Mouse (Mus musculus) kidney, embryonic 16.5 days (tissue): ENCODE data around the gene Ephb2. TPM values are rescaled to one million over a fixed set of nuclear protein-coding genes. Genes with fewer than 3 reads are reported as not detected.

Experiments
- ATAC-seq: fragments of 200-750 bp; cut with Nextera tagmentation; 2 replicates; pipeline ENCODE4 v1.8.0; 2017; ENCODE audit warnings: moderate TSS enrichment; ENCODE audit not compliant: low FRiP score, low TSS enrichment
- H3K27ac ChIP-seq: fragments of 300-500 bp; sonication (generic); 2 replicates; pipeline ENCODE4 v1.5.1; 2014; ENCODE audit warnings: low read length
- H3K27me3 ChIP-seq: fragments of 300-500 bp; sonication (generic); 2 replicates; pipeline ENCODE4 v1.6.1; 2014; ENCODE audit warnings: low read length, control low read depth, mixed read lengths; ENCODE audit not compliant: insufficient read depth
- H3K36me3 ChIP-seq: fragments of 300-500 bp; sonication (generic); 2 replicates; pipeline ENCODE4 v1.6.1; 2014; ENCODE audit warnings: low read length, control low read depth, mixed read lengths; ENCODE audit not compliant: insufficient read depth
- H3K4me1 ChIP-seq: fragments of 300-500 bp; sonication (generic); 2 replicates; pipeline ENCODE4 v1.6.1; 2014; ENCODE audit warnings: low read length, control low read depth, mixed read lengths; ENCODE audit not compliant: insufficient read depth
- H3K4me2 ChIP-seq: fragments of 300-500 bp; sonication (generic); replicated peaks from 2 replicates; pipeline ENCODE4 v1.6.1; 2014; ENCODE audit warnings: low read depth, low read length
- H3K4me3 ChIP-seq: fragments of 300-500 bp; sonication (generic); 2 replicates; pipeline ENCODE4 v1.5.1; 2014; ENCODE audit warnings: mild to moderate bottlenecking, low read length
- H3K9ac ChIP-seq: fragments of 300-500 bp; sonication (generic); replicated peaks from 2 replicates; pipeline ENCODE4 v1.6.1; 2014; ENCODE audit warnings: low read length
- H3K9me3 ChIP-seq: fragments of 300-500 bp; sonication (generic); 2 replicates; pipeline ENCODE4 v1.6.1; 2016; ENCODE audit warnings: low read length, control low read depth
- WGBS: fragments of 180-500 bp; shearing (Covaris S2); extraction: QIAGEN DNeasy Blood & Tissue Kit; methylation state at CpG from one replicate; pipeline ENCODE4 v1.1.7; 2014; 5-methylcytosine and 5-hydroxymethylcytosine counted together
- polyA plus RNA-seq: library from polyadenylated mRNA; unstranded; fragments of >200 nt; fragmentation: Nextera tagmentation; extraction: Ambion mirVana; gene quantifications from 2 replicates; pipeline ENCODE4 v1.2.1, GENCODE M21; 2015

Ephb2 gene
- polyA plus RNA-seq, 1 experiment from 2014 or later, result 3.6 TPM

- Histone ChIP-seq H3K36me3 (no peaks in the 10 kb centered on the region), H3K9me3 (0 out of 2 replicates have a peak, but pooled peaks cover 5% of the 10 kb centered on the region), H3K4me2 (peak overlapping the region; percentile 47), H3K27me3 (no peaks in the 10 kb centered on the region), H3K27ac (peak overlapping the region; percentile 39), H3K4me3 (peak overlapping the region; percentile 3; the same call in 1 of the 2 replicates), H3K9ac (0 out of 2 replicates have a peak overlapping the region, but pooled peaks have one; percentile 12), H3K4me1 (peaks cover 16% of the 10 kb centered on the region)
- ATAC-seq, result peak; percentile 73
- WGBS, result 6% methylated on average over 11 of the region's 11 CpGs
These were observed 186.8 kb downstream of the Ephb2 start for GRCm38 (mm10) chr4:136648922-136649479.

DNA sequence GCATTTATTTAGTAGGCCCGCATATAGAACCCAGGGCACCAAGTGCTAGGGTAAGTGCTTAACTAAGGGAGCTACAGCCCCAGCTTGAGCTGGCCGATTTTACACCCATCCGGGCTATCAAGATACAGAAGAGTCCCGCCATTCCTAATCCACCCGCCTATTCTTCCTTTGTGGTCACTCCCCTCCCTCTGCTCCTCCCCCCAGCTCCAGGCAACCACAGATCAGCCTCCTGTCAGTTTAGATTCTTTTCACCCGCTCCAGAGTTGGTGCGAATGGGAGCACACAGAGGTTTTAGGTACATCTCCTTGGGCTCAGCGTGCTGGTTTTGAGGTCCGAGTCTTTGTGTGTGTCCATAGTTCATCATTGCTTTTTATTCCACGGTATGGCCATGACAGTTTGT, 196.9 kb downstream of the Ephb2 start:
- 0 out of 2 replicates have a peak, but pooled peaks have one; percentile 55 for ATAC-seq
- 9% methylated on average over 10 of the region's 10 CpGs for WGBS
- Histone ChIP-seq H3K27me3 (peaks cover 23% of the 10 kb centered on the region), H3K4me2 (peak overlapping the region; percentile 42), H3K4me1 (peaks cover 13% of the 10 kb centered on the region), H3K9me3 (peaks cover 4% of the 10 kb centered on the region), H3K36me3 (no peaks in the 10 kb centered on the region), H3K4me3 (peak overlapping the region; percentile 23), H3K27ac (no peak overlapping the region), H3K9ac (0 out of 2 replicates have a peak overlapping the region, but pooled peaks have one; percentile 1)

DNA sequence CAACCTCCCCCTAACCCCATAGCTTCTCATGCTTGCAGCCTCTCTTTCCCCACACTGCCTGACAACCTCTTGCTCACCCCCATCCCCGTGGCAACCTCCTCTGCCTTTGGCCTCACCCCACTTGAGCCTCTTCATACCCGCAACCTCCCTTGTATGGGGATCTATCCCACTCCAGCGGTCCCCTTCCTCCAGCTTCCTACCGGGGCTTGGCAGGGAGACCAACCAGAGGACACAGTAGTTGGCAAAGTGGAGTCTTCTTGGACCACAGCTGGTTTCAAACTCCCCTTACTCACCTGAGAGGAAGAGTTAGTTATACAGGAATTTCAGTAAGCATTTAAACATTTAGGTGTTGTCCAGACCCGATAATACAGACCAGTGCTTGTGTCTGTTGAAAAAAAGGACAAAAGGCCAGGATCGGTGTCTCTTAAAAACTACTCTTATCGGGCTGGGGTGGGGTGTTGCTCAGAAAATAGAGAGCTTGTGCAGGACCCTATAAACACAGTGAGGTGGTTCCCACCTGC, 197.5 kb downstream of the Ephb2 start:
- Histone ChIP-seq H3K36me3 (no peaks in the 10 kb centered on the region), H3K27ac (no peak overlapping the region), H3K9me3 (peaks cover 4% of the 10 kb centered on the region), H3K9ac (no peak overlapping the region), H3K4me1 (peaks cover 13% of the 10 kb centered on the region), H3K4me3 (no peak overlapping the region), H3K4me2 (peak overlapping the region; percentile 89), H3K27me3 (peaks cover 23% of the 10 kb centered on the region)
- ATAC-seq, result 0 out of 2 replicates have a peak, but pooled peaks have one; percentile 10
- WGBS, result 48% methylated on average over 7 of the region's 7 CpGs

- H3K27ac ChIP-seq, result no peak overlapping the region
- H3K9me3 ChIP-seq, result peaks cover 4% of the 10 kb centered on the region
- H3K4me1 ChIP-seq, result peaks cover 13% of the 10 kb centered on the region
- 1% methylated on average over 74 of the region's 76 CpGs for WGBS
- peak overlapping the region; percentile 89 for H3K4me2 ChIP-seq
- H3K9ac ChIP-seq, result peak overlapping the region; percentile 60
- no peaks in the 10 kb centered on the region for H3K36me3 ChIP-seq
- H3K4me3 ChIP-seq, result peak overlapping the region; percentile 57
- H3K27me3 ChIP-seq, result peaks cover 23% of the 10 kb centered on the region
- no peak for ATAC-seq
These were observed 198.1 kb downstream of the Ephb2 start for GRCm38 (mm10) chr4:136637563-136638229.

- peak overlapping the region; percentile 89 for H3K4me2 ChIP-seq
- peak; percentile 67 for ATAC-seq
- H3K27ac ChIP-seq, result no peak overlapping the region
- peaks cover 23% of the 10 kb centered on the region for H3K27me3 ChIP-seq
- peaks cover 13% of the 10 kb centered on the region for H3K4me1 ChIP-seq
- peak overlapping the region; percentile 60 for H3K9ac ChIP-seq
- H3K9me3 ChIP-seq, result peaks cover 4% of the 10 kb centered on the region
- H3K4me3 ChIP-seq, result peak overlapping the region; percentile 57
- no peaks in the 10 kb centered on the region for H3K36me3 ChIP-seq
- WGBS, result 16% methylated on average over 37 of the region's 37 CpGs
These were observed 198.7 kb downstream of the Ephb2 start for GRCm38 (mm10) chr4:136636983-136637562.

DNA sequence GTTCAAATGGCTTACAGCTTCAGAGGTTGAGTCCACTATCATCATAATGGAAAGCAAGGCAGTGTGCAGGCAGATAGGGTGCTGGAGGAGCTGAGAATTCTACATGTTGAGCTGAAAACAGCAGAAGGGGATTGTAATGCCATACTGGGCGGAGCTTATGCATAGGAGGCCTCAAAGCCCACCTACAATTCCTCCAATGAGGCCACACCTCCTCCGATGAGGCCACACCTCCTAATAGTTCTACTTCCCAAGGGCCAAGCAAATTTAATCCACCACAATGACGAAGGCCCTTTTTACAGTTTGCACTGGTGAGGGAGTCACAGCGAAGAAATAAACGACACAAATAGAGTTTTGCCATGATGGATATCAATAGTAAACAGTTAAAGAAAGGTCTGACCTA, 199.3 kb downstream of the Ephb2 start:
- H3K9ac ChIP-seq, result no peak overlapping the region
- peaks cover 13% of the 10 kb centered on the region for H3K4me1 ChIP-seq
- H3K27me3 ChIP-seq, result peaks cover 23% of the 10 kb centered on the region
- no peak overlapping the region for H3K27ac ChIP-seq
- H3K9me3 ChIP-seq, result peaks cover 4% of the 10 kb centered on the region
- 63% methylated on average over 5 of the region's 5 CpGs for WGBS
- no peaks in the 10 kb centered on the region for H3K36me3 ChIP-seq
- no peak for ATAC-seq
- no peak overlapping the region for H3K4me3 ChIP-seq
- no peak overlapping the region for H3K4me2 ChIP-seq

DNA sequence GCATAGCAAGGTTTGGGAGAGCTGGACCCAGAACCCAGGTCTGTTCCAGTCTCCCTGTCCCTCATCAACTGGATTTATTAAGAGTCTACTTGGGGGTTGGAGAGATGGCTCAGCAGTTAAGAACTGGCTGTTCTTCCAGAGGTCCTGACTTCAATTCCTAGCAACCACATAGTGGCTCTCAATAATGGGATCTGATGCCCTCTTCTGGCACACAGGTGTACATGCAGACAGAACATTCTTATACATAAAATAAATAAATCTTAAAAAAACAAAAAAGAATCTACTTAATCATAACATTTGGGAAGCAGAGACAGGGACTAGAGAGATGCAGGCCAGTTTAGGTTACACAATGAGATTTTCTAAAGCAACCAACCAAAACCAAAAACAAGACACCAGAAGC, 199.8 kb downstream of the Ephb2 start:
- H3K4me1 ChIP-seq, result peaks cover 13% of the 10 kb centered on the region
- peaks cover 23% of the 10 kb centered on the region for H3K27me3 ChIP-seq
- H3K9me3 ChIP-seq, result peaks cover 4% of the 10 kb centered on the region
- ATAC-seq, result no peak
- H3K36me3 ChIP-seq, result no peaks in the 10 kb centered on the region
- H3K27ac ChIP-seq, result no peak overlapping the region
- H3K4me2 ChIP-seq, result no peak overlapping the region
- no peak overlapping the region for H3K4me3 ChIP-seq
- no peak overlapping the region for H3K9ac ChIP-seq

- peaks cover 4% of the 10 kb centered on the region for H3K9me3 ChIP-seq
- WGBS, result 80% methylated on average over 11 of the region's 11 CpGs
- no peak overlapping the region for H3K9ac ChIP-seq
- no peak overlapping the region for H3K27ac ChIP-seq
- ATAC-seq, result no peak
- peaks cover 3% of the 10 kb centered on the region for H3K27me3 ChIP-seq
- H3K4me3 ChIP-seq, result no peak overlapping the region
- H3K4me2 ChIP-seq, result no peak overlapping the region
- no peaks in the 10 kb centered on the region for H3K36me3 ChIP-seq
- no peaks in the 10 kb centered on the region for H3K4me1 ChIP-seq
These were observed 204.4 kb downstream of the Ephb2 start for GRCm38 (mm10) chr4:136631237-136631994.

DNA sequence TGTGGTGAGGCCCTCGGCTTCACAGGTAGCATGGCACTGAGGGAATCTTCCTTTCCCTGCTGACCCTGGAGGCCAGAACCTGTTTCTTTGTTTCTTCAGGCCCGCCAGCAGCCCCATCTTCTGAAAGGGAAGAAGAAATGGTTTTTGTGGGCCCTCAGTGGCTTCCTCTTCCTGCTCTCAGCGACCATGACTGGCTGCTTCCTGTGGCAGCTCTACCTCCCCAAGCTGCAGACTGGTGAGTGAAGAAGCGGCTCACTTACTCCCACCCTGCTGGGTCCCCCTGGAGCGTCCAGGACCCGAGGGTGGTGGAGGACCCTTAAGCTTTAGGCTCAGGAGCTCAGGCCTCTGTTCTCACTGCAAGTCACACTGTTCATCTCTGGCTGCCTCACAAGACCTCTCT, 209.2 kb downstream of the Ephb2 start:
- Histone ChIP-seq H3K4me1 (no peaks in the 10 kb centered on the region), H3K4me3 (no peak overlapping the region), H3K27ac (no peak overlapping the region), H3K9me3 (no peaks in the 10 kb centered on the region), H3K4me2 (no peak overlapping the region), H3K27me3 (no peaks in the 10 kb centered on the region), H3K36me3 (no peaks in the 10 kb centered on the region), H3K9ac (no peak overlapping the region)
- 69% methylated on average over 6 of the region's 6 CpGs for WGBS
- no peak for ATAC-seq
